Mouse (Mus musculus) gonadal fat pad, adult 2 months (tissue): ENCODE measurements around the gene Nutm1. TPM values are rescaled to one million over a fixed set of nuclear protein-coding genes. Genes with fewer than 3 reads are reported as not detected.

ENCODE experiments used
- polyA plus RNA-seq: library from polyadenylated mRNA; depleted of rRNA; stranded (reverse); fragments of >200 nt; gene quantifications from 2 replicates; pipeline ENCODE4 v1.2.3, GENCODE M21; 2012; rRNA removed

Gene Nutm1
- polyA plus RNA-seq, 1 experiment, result 0.03 TPM

Other genes starting within 250 kb of the Nutm1 start
- gene Olfr1310, start 246.6 kb downstream of the Nutm1 start, polyA plus RNA-seq, result not detected in 2 replicates
- not detected in 2 replicates for gene Olfr1311, start 234.9 kb downstream of the Nutm1 start, polyA plus RNA-seq
- not detected in 2 replicates for gene Olfr1312, start 209.1 kb downstream of the Nutm1 start, polyA plus RNA-seq
- not detected in 2 replicates for gene Olfr1313, start 181.4 kb downstream of the Nutm1 start, polyA plus RNA-seq
- not detected in 2 replicates for gene Olfr1314, start 162.5 kb downstream of the Nutm1 start, polyA plus RNA-seq
- gene Olfr1315-ps1, start 143.9 kb downstream of the Nutm1 start, polyA plus RNA-seq, result not detected in 2 replicates
- gene Olfr1316, start 124.3 kb downstream of the Nutm1 start, polyA plus RNA-seq, result not detected in 2 replicates
- not detected in 2 replicates for gene Olfr1317, start 119.0 kb downstream of the Nutm1 start, polyA plus RNA-seq
- gene Olfr1318, start 105.1 kb downstream of the Nutm1 start, polyA plus RNA-seq, result not detected in 2 replicates
- 9.8 and 13.7 TPM in 2 replicates for gene Lpcat4, start 19.8 kb downstream of the Nutm1 start, polyA plus RNA-seq
- gene Nop10, start 2.6 kb upstream of the Nutm1 start, polyA plus RNA-seq, result 115 and 152 TPM in 2 replicates
- gene Slc12a6, start 6.5 kb upstream of the Nutm1 start, polyA plus RNA-seq, result 23.4 and 25.2 TPM in 2 replicates
- gene Gm21985, start 7.0 kb upstream of the Nutm1 start, polyA plus RNA-seq, result not detected in 2 replicates
- gene Emc4, start 108.7 kb upstream of the Nutm1 start, polyA plus RNA-seq, result 133 and 158 TPM in 2 replicates
- 3.8 and 3.9 TPM in 2 replicates for gene Katnbl1, start 119.9 kb upstream of the Nutm1 start, polyA plus RNA-seq
- 12.9 and 13.1 TPM in 2 replicates for gene Emc7, start 195.7 kb upstream of the Nutm1 start, polyA plus RNA-seq
- not detected in 2 replicates for gene Chrm5, start 221.5 kb upstream of the Nutm1 start, polyA plus RNA-seq
- 5.2 and 5.6 TPM in 2 replicates for gene Aven, start 233.7 kb upstream of the Nutm1 start, polyA plus RNA-seq